Mouse (Mus musculus) liver, adult 2 months (tissue): ENCODE measurements around the gene Prss8. TPM values are rescaled to one million over a fixed set of nuclear protein-coding genes. Genes with fewer than 3 reads are reported as not detected.
"Not testable (repeated sequence)": the region's sequence is repeated elsewhere in the genome, so short reads cannot be mapped to it uniquely, and the experiment has no call there.

ENCODE experiments used
- DNase-seq: peaks from one replicate; pipeline ENCODE4 v3.0.0-alpha.2; 2011; ENCODE audit warnings: low read depth, low spot score; ENCODE audit errors: extremely low read depth
- H3K27ac ChIP-seq: fragments of 200-500 bp; replicated peaks from 2 replicates; pipeline ENCODE4 v1.5.1; 2012; ENCODE audit warnings: low read depth, mild to moderate bottlenecking, control low read depth, inconsistent platforms, low read length; ENCODE audit not compliant: insufficient read depth
- H3K27me3 ChIP-seq: fragments of 200-500 bp; 2 replicates; pipeline ENCODE4 v1.6.1; 2012; ENCODE audit warnings: mild to moderate bottlenecking, moderate library complexity, low read length, inconsistent platforms; ENCODE audit not compliant: control insufficient read depth, insufficient read depth
- H3K36me3 ChIP-seq: fragments of 200-500 bp; 2 replicates; pipeline ENCODE4 v1.6.1; 2012; ENCODE audit warnings: low read length, inconsistent platforms; ENCODE audit not compliant: control insufficient read depth, insufficient read depth
- H3K4me1 ChIP-seq: fragments of 200-500 bp; 2 replicates; pipeline ENCODE4 v1.6.1; 2011; ENCODE audit warnings: low read length; ENCODE audit not compliant: control insufficient read depth, insufficient read depth
- H3K4me3 ChIP-seq: fragments of 200-500 bp; 2 replicates; pipeline ENCODE4 v1.5.1; 2011; ENCODE audit warnings: low read depth, mild to moderate bottlenecking, control low read depth, low read length, moderate library complexity; ENCODE audit not compliant: insufficient read depth
- H3K79me2 ChIP-seq: fragments of 200-500 bp; 2 replicates; pipeline ENCODE4 v1.6.1; 2012; ENCODE audit warnings: inconsistent platforms, mild to moderate bottlenecking, low read length, moderate library complexity; ENCODE audit not compliant: control insufficient read depth, insufficient read depth
- H3K9ac ChIP-seq: fragments of 200-500 bp; 2 replicates; pipeline ENCODE4 v1.6.1; 2012; ENCODE audit warnings: low read depth, mild to moderate bottlenecking, control low read depth, inconsistent platforms, low read length
- CTCF ChIP-seq: fragments of 200-500 bp; IDR thresholded peaks from 2 replicates; pipeline ENCODE4 v1.5.1; 2011; ENCODE audit warnings: low read depth, low read length, control low read depth
- POLR2A ChIP-seq: fragments of 200-500 bp; IDR thresholded peaks from 2 replicates; pipeline ENCODE4 v1.6.1; 2011; ENCODE audit warnings: low read length, control low read depth; ENCODE audit not compliant: insufficient read depth; ENCODE audit errors: extremely low read depth
- WGBS: fragments of 180-500 bp; shearing (Covaris S2); methylation state at CpG from one replicate; pipeline ENCODE4 v1.1.7; 2018; 5-methylcytosine and 5-hydroxymethylcytosine counted together
- polyA plus RNA-seq: library from polyadenylated mRNA; depleted of rRNA; stranded (reverse); fragments of >200 nt; gene quantifications from 2 replicates; pipeline ENCODE4 v1.2.3, GENCODE M21; 2012
- total RNA-seq: library from RNA; depleted of rRNA; stranded (reverse); fragments of >200 nt; gene quantifications from 2 replicates; pipeline ENCODE4 v1.2.3, GENCODE M21; 2014

Prss8 gene
- total and polyA plus RNA-seq, 2 experiments: 2.9 to 8.6 TPM

DNA sequence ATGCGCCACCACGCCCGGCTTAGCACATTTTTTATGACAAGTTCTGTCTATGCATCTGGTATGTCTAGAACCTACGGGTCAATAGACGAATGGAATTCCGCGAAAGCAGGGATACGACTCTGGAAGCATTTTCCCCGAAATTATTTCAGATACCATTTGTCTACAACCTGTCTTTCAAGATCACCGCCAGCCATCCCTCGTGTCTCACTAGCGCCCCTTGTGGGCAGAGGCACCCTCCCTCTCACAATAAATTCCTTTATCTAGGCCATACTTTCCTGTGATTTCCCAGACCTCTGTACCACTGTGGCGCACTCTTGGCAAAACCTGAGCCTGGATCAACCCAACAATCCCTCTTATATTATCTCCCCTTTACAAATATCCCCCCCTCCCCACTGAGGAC lies 33.5 kb downstream of the Prss8 start:
- no peak overlapping the region for H3K27ac ChIP-seq

DNA sequence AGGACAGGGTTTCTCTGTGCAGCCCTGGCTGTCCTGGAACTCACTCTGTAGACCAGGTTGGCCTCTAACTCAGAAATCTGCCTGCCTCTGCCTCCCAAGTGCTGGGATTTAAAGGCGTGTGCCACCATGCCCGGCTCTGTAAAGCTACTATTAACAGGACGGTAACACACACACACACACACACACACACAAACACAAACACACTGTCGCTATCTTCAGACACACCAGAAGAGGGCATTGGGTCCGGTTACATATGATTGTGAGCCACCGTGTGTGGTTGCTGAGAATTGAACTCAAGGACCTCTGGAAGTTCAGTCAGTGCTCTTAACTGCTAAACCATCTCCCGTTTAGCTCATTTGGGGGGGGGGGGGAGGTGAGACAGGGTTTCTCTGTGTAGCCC lies 34.0 kb downstream of the Prss8 start:
- H3K27ac ChIP-seq, DNase-seq, H3K79me2 ChIP-seq, H3K4me3 ChIP-seq, H3K27me3 ChIP-seq, H3K9ac ChIP-seq: not testable (repeated sequence)
- Histone ChIP-seq H3K4me1 (peaks cover 18% of the 10 kb centered on the region; the same call in 1 of the 2 replicates), H3K36me3 (peaks cover 11% of the 10 kb centered on the region)
- 65% methylated on average over 7 of the region's 7 CpGs for WGBS

More for the DNA sequence above, 33.5 kb downstream of the Prss8 start:
- Histone ChIP-seq H3K79me2 (no peaks in the 10 kb centered on the region), H3K27me3 (no peaks in the 10 kb centered on the region), H3K4me3 (no peak overlapping the region), H3K9ac (no peak overlapping the region), H3K36me3 (peaks cover 11% of the 10 kb centered on the region), H3K4me1 (peaks cover 18% of the 10 kb centered on the region; the same call in 1 of the 2 replicates)
- DNase-seq: no peak
- WGBS: 65% methylated on average over 13 of the region's 13 CpGs
- TF ChIP-seq CTCF (peak; percentile 80), POLR2A (no peak)

DNA sequence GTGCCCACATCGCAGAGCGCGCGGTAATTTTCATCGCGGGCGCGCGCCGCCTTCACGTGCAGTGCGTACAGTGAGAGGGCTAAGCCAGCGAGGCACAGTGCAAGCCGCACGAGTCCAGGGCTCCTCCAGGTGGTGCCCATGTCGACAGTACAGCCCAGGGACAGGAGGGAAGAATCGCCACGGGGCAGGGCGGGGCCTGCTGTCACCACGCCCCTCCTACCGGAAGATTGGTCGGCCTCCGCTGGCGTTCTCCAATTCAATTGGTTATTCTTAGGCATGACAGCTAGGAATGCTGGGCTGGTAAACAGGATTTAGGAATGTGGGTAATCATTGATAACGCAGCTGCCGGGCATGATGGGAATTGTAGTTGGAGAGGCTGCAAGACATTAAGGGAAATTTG lies 34.5 kb downstream of the Prss8 start, which contains the start of the genes Gm21974 and Vkorc1:
TSS of gene Gm21974 (minus strand) at position 13 of the 400 bp plus-strand sequence.
TSS of gene Vkorc1 (minus strand) at position 176 of the 400 bp plus-strand sequence.
- H3K4me3 ChIP-seq: peak within 1 kb of the TSS; percentile 69
- no peaks in the 10 kb centered on the region for H3K79me2 ChIP-seq
- TF ChIP-seq CTCF: peak; percentile 52
- peak; percentile 97 for TF ChIP-seq POLR2A
- H3K36me3 ChIP-seq: peaks cover 11% of the 10 kb centered on the region
- H3K27ac ChIP-seq: peak within 1 kb of the TSS; percentile 85
- peak; percentile 97 for DNase-seq
- peak within 1 kb of the TSS; percentile 87 for H3K9ac ChIP-seq
- no peaks in the 10 kb centered on the region for H3K27me3 ChIP-seq
- peaks cover 18% of the 10 kb centered on the region; the same call in 1 of the 2 replicates for H3K4me1 ChIP-seq
- WGBS: 0% methylated on average over 26 of the region's 26 CpGs

DNA sequence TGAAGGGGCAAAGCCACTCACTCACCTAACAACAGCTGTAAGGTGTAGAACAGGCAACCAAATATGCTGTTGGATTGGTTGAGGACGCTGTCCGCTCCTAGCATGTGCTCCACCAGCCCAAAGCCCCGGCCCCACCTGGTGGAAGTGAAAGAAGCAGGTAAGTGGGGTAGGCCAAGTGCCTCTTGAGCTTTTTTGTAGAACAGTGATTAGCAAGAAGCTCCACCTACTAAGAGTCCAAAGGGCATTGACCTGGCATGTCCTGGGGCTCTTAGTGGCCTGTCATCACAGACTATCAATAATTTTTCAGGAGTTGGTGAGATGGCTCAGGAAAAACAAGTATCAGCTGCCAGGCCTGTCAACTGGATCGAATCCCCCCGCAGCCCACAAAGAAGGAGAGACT lies 35.4 kb downstream of the Prss8 start:
- Histone ChIP-seq H3K4me1 (peaks cover 17% of the 10 kb centered on the region; the same call in 1 of the 2 replicates), H3K9ac (peak overlapping the region; percentile 87), H3K4me3 (peak overlapping the region; percentile 69), H3K79me2 (no peaks in the 10 kb centered on the region), H3K27me3 (no peaks in the 10 kb centered on the region), H3K27ac (peak overlapping the region; percentile 85), H3K36me3 (peaks cover 11% of the 10 kb centered on the region)
- DNase-seq: peak; percentile 97
- TF ChIP-seq POLR2A (0 out of 2 replicates have a peak, but pooled peaks have one; percentile 26), CTCF (peak; percentile 20; the same call in 1 of the 2 replicates)
- WGBS: 21% methylated on average over 5 of the region's 5 CpGs

DNA sequence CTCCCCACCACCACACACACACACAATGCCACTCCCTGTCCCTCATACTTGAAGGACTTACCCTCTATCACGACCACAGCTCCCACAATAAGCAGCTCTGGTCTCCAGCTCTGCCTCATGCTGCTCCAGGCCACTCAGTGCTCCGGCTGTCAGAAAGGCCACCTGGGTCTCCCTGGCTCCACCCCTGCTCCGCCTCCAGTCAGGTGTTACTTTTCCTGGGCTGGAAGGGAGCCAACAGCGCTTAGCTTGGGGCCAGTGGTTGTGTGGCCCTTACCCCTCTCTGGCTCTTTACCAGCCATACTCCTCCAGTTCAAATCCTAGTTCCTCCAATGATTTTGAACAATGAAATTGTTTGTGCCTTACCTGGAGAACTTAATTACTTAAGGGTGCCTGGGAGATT lies 39.1 kb downstream of the Prss8 start, which contains the start of gene Prss53:
TSS of gene Prss53 (minus strand) at position 173 of the 400 bp plus-strand sequence.
- Histone ChIP-seq H3K79me2 (no peaks in the 10 kb centered on the region; the same call in 1 of the 2 replicates), H3K27ac (no peak within 1 kb of the TSS), H3K36me3 (peaks cover 16% of the 10 kb centered on the region), H3K27me3 (no peaks in the 10 kb centered on the region), H3K4me3 (no peak within 1 kb of the TSS), H3K4me1 (peaks cover 9% of the 10 kb centered on the region; the same call in 1 of the 2 replicates), H3K9ac (no peak within 1 kb of the TSS)
- TF ChIP-seq POLR2A (no peak), CTCF (no peak)
- 32% methylated on average over 4 of the region's 4 CpGs for WGBS
- DNase-seq: peak; percentile 40

DNA sequence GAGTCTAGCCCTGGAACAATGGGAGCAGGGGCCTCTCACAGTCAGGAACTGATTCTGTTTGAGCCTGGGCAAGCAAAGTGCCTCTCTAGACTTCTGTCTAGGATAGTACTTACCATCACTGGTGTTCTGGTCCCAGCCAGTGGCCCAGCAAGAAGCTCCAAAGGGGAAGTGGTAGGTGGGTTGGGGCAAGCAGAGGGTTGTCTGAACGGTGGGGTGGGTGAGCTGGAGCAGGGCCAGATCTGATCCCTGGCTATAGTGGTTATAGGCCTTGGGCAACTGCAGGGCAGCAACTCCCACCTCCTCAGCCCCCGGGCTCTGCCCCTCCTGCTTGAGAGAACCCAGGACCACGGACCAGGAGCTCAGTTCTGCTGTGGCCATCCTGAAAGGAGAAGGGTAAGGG lies 41.1 kb downstream of the Prss8 start:
- no peak for TF ChIP-seq POLR2A
- TF ChIP-seq CTCF: no peak
- 78% methylated on average over 3 of the region's 3 CpGs for WGBS
- H3K27ac ChIP-seq: no peak overlapping the region

More for the DNA sequence above, 41.1 kb downstream of the Prss8 start:
- peaks cover 1% of the 10 kb centered on the region for H3K79me2 ChIP-seq
- peaks cover 7% of the 10 kb centered on the region; the same call in 1 of the 2 replicates for H3K4me1 ChIP-seq
- H3K27me3 ChIP-seq: no peaks in the 10 kb centered on the region
- peaks cover 25% of the 10 kb centered on the region for H3K36me3 ChIP-seq
- H3K4me3 ChIP-seq: no peak overlapping the region
- DNase-seq: no peak
- no peak overlapping the region for H3K9ac ChIP-seq
